Mouse (Mus musculus) urinary bladder, postnatal 10 days (tissue): ENCODE measurements around the gene Id3.

ENCODE experiments used
- DNase-seq: peaks from one replicate; pipeline ENCODE4 v3.0.0; 2022; ENCODE audit warnings: low spot score

Id3 gene

DNA sequence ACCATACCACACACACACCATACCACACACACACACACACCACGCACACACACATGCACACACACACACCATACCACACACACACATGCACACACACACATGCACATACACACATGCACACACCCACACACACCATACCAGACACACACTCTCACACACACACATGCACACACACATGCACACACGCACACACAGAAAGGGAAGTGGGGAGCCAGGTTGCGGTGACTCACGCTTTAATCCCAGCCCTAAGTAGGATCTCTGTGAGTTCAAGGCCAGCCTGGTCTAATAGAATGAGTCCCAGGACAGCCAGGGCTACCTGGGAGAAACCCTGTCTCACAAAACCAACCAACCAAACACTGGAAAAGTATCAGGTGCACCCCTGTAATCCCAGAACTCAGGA, 18.7 kb upstream of the Id3 start:
- DNase-seq: no peak

DNA sequence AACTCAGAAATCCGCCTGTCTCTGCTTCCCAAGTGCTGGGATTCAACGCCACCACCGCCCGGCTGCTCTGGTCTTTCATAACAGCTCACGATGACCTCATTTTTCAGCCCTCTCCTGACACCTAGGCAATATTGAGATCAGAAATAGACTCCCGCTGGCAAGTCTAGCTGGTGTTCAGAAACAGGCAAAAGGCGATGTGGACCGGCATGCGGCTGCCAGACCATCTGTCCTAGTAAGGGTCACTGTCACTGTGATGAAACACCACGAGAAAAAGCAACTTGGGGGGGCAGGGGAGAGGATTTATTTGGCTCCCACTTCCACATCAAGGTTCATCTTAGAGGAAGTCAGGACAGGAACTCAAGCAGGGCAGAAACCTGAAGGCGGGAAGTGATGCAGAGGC, 17.8 kb upstream of the Id3 start:
- no peak for DNase-seq

DNA sequence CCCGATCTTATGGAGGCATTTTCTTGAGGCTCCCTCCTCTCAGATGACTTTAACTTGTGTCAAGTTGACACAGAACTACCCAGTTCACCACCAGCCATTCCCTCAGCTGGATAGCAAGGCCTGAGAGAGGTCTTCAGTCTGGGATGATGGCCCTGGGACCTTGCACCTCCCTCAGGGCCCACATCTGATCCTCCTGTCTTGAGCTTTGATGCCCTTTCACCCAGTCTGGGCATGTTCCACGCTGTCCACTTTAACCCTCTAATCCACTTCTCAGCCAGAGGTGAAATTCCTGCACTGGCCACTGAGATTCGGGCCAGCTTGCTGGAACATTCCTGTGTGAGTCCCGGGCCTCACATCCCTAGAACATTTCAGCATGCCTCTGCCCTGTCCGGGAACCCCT, 17.3 kb upstream of the Id3 start:
- DNase-seq: no peak

DNA sequence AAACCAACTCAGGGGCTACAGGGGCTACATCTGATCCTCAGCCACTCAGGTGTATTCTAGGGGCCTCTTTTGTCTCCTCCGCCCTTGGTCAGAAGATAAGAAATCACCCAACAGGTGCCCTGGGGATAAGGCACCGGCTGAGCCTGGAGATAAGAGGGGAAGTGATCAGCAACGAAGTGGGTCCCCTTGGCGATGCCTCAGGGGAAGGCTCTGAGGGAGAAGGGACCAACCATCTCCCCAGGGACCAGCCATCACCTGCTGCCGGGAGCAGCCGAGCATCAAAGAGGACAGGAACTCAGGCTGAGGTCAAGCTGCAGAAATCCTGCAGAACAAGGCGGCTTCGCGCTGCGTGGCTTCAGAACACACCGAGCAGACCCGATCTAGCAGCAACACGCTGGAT, 15.6 kb upstream of the Id3 start:
- DNase-seq: no peak

DNA sequence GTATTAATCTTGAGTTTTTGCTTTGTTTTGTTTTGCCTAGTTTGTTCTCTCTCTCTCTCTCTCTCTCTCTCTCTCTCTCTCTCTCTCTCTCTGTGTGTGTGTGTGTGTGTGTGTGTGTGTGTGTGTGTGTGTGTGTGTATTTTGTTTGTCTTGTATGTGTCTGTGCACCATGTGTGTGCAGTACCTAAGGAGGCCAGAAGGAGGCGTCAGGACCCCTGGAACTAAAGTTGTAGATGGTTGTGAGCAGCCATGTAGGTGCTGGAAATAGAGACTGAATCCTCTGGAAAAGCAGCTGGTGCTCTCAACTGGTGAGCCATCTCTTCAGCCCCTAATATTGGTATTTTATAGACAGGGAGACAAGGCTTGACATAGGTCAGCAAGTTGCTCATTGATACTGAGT, 13.5 kb upstream of the Id3 start:
- DNase-seq: no peak

DNA sequence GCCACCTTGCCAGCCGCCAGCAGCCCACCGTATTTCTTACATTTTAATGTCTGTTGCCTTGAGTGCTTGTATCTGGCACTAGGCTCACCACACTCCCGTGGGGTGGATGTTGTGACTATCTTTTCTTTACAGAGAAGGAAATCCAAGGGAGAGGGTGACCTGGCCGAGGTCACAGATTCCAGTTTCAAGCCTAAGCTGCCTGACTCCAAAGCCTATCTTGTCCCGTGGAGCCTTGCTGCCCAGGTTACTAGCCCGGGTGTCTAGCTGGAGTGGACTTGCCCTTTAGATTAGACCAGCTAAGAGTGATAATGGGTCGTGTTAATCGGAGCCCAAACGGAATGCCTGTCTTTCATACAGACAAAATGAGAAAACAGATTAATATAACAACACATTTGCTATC, 9.5 kb upstream of the Id3 start:
- no peak for DNase-seq

DNA sequence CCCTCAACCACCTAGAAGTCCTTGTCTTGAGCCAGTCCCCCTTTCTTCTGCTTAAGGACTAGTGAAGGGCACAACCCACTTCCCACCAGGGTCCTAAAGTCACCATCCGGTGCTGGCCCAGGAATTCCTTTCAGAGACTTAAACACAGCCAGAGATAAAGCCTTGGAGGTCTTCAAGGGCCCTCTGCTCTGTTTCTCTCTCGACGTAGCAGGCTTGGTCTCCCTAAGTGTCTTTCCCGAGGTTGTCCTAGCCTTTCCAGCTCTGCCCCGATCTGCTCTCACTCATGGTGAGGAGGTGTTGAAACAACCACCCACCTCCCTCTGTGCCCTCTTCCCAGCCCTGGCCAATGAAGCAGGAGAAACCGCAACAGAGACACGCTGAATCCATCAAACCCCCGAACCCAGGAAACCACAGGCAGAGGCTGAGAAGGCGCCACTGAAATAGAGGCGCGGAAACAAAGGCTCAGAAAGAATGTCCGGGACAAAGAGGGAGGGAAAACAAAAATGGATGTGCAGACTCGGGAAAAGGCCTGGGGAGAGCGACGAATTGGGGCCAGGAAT, 8.8 kb upstream of the Id3 start:
- no peak for DNase-seq

DNA sequence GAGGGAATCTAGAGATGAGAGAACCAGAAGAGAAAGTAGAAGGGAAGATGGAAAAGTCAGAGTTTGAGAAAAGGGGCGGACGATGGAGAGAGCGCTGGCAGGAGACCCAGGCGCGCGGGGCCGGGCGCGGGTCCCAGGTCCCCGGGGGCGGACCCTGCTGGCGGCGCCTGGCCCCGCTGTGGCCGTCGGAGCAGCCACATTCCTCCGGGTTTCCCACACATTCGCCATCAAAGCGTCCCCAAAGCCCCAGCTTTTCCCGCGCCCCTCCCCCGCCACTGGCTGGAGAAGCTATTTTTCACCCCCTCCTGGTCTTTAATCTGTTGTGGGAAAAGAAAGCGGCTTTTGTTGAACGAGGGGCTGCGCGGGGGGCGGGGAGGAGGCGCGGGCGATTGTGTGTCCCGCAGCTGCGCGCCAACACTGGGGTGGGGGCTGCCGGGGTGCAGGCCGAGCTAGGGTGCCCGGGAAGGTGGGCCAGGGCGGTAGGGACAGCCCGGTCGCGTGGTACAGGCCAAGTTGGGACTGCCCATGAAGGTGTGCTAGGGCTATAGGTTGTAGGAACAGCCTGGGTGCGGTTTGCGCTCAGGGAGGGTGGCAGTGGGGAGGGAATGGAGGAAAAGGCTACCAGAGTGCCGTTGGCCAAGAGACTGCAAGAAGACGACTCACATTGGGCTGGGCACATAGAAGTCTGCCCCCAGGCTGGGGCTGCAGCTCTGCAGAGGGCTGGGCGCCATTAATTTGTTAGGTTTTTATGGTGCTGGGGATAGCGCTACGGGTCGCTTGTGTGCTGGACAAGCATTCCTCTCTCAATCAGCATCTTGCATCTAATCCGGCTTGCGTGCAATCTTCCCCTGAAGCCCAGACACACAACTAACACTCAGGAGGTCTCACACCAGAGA, 8.1 kb upstream of the Id3 start:
- DNase-seq: no peak

DNA sequence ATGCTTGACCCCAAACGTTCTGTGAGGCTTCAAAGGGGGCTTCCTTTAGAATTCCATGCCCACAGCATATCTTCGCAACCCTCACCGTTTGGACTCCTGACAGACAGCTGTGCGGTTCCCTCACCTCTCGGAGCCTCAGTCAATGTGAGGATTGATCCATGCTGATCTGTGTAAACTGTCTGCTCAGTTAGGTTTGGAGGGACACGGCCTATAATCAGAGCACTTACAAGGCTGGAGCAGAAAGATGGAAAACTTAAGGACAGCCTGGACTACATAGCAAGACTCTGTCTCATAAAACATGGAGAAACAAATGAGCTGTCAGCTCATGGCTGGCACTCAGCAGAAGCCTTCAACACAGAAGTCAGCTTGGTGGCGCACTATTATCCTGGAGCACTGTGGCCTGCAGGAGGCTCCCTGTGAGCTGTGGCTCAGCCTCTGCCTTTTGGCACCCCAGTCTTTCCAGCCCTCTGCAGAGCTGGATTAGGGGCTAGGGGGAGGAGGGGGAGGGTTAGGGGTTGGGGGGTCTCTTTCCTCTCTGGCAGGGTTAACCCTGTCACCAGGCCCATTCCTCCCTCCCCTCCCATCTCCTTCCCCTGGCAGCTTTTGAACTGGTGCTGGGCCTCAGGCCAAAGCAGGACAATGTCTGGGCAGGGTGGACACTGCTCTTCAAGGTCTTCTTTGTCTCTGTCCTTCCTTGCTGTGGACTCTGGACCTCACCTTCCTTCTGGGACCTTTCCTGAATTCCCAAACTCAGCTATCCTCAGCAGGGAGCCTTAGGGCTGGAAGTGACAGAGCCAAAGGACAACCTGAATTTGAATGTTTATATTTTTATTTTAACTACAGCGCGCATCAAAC, 7.2 kb upstream of the Id3 start:
- DNase-seq: no peak

DNA sequence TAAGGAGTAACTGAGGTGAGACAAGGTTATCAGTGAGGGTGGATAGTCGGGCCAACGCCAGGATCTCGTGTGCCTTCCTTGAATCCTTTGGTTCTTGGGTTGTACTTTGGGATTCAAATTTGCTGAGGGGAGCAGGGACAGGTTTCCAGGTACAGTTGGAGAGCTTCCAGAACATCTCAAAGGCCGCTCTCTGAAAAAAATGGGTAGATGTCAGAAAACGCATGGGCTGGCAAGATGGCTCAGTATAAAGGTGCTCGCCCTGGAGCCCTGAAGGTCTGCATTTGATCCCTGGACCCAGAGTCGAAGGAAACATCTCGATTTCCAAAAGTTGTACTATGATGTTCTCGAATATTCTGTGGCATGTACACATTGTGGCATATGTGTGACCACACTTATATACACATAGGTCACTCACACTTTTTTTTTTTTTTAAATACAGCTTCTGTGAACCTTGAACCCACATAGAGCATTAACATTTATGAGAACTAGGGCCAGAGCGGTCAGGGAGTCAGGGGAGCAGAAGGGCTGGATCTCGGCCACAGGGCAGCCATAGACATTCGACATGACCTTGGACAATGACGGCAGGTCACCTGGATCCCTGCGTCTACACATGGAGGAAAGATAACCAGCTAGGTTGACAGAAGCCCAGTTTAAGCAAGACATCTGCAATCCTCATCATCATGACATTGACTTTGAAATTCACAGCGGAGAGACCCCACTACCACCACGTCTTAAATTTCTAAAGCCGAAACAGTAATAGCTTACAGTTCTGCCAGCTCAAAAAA, 3.8 kb upstream of the Id3 start:
- DNase-seq: no peak

DNA sequence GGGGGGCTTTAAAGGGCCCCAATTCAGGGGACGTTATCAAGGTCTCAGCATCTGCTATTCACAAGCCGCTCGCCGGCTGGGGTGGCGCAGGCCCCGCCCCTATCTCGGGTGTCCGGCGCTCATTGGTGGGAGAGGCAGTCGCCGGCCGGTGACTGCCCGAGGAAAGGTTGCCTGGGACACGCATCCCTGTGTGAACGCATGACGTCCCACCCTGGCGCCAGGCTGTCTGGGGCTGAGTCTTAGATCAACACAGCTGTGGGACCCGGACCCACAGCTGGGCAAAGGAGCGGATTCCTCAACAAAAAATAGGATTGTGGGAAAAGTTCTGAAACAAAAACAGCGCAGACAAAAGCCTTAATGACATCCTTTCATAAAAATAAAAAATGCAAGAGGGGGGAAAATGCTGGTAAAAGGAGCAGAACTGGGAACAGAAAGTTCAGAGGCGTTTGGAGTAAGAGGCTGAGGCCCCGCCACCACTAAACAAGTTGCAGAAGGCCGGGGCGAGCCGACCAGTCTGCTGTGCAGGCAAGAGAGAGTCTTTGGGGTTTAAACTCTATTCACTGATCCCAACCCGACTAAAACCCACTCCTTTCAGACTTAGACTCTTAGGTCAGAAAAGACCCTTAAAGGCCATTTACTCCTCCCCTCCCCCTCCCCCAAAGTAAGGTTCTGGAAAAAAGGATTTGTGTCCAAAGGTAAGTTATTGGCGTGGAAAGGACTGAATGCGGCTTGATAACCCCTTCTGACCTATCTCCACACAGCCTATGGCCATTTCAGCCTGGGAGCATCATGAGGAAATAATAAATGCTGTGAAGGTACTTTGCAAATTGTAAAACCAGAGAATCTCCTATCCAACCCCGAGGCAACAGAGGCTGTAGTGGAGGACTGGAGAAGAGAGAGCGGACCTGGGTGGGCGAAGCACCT, 2.7 kb upstream of the Id3 start:
- peak; percentile 85 for DNase-seq

DNA sequence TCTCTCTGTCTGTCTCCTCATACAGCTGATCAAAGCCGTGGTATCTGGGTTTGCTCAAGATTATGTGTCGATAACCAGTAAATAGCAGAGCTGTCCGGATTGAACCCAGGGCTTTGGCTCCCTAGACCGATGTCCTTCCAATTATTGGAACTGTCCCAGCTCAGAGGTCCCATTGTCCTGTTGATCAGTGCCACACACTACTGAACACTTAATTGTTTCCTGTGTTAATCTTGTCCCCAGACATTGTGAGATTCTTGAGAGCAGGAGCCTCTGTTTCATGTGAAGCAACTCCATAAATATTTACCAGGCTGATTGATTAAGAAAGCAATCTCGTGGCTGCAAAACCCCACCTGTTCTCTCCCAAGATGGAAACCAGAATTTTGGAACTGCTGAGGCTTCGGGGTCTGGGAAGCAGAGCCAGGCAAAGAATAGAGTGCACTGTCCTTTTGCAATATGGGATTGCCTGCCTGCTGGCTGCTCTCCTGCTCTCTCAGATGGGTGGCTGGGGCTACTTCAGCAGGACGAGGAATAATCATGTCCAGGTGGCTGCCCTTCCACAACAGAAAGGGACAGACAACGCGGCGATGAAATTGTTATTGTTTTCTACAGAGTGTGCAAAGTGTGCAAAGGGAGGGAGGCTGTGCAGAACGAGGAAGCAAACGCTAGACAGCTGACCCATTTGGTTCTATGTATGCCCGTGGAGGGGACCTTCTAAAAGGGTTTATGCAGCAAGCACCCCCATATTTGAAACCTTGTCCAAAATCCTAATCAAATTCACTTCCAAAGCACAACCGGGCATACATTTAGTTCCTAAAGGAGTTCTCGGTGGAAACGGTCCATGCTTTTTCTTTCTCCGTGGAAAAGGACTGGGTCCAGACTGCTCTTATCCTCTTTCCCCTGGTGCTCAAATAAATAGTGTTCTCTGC, 767 bp upstream of the Id3 start:
- no peak for DNase-seq

DNA sequence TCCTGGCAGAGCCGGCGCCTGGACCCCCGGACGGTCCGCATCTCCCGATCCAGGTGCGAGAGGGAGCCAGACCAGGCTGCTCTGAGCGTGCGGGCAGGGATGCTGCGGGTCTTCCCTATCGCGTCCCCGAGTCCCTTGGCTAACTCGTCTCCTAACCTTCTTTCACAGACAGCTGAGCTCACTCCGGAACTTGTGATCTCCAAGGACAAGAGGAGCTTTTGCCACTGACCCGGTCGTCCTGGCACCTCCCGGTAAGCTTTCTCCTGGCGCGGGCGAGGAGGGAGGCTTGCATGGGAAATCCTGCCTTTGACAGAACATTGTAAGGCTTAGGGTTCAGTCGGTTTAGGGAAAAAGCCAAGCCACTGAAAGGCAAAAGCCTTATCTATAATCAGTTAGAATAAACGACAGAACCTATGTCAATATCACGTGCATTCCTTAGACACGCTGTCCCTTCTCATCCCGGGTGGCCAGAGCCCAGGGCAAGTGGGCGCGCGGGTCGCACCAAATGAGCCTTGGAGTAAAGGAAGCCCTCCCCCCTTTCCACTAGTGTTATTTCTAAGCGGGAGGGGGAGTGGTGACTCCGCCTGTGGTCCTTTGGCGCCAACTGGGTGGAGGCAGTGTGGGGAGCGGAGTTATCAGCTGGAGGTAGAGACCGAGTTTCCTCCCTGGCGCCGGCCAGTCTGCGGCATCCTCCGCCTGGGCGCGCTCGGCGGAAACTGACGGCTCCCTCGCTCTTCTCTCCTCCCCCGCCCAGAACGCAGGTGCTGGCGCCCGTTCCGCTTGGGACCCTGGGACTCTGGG, 1.0 kb downstream of the Id3 start:
- DNase-seq: peak; percentile 40

DNA sequence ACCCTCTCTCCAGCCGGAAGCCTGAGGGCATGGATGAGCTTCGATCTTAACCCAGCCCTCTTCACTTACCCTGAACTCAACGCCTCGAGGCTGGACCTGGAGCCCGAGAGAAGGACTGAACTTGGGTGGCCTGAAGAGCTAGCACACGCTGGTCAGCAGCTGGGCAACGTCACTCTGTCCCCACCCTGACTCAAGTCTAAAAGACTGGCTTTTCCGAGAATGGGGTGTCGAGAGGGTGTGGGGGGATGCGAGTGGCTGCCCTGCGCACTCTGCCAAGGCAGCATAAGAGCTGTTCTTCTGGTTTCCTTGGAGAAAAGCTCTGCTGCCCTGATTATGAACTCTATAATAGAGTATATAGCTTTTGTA, 1.6 kb downstream of the Id3 start:
- DNase-seq: no peak

DNA sequence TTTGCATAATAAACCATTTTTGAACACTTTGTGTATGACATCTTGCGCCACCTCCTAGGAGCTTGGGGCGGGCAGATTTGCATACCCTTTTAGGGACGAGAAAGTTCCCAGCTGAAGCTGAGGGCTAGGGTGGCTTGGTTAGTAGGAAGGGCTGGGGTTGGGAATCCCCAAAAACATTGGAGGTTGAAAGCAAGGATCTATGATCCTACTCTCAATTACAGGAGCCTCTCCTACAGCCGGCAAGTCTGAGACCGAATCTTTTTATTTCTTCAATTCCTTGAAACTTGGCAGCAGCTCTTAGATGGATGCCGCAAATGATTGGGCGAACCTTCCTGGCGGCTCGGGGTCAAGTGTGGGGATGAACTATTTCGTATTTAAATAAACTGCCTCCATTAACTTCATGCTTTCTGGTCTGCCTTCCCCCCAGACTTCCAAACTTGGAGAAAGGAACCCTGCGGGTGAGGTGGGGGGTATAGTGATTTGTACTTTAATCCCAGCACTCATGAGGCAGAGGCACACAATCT, 2.1 kb downstream of the Id3 start:
- DNase-seq: no peak

DNA sequence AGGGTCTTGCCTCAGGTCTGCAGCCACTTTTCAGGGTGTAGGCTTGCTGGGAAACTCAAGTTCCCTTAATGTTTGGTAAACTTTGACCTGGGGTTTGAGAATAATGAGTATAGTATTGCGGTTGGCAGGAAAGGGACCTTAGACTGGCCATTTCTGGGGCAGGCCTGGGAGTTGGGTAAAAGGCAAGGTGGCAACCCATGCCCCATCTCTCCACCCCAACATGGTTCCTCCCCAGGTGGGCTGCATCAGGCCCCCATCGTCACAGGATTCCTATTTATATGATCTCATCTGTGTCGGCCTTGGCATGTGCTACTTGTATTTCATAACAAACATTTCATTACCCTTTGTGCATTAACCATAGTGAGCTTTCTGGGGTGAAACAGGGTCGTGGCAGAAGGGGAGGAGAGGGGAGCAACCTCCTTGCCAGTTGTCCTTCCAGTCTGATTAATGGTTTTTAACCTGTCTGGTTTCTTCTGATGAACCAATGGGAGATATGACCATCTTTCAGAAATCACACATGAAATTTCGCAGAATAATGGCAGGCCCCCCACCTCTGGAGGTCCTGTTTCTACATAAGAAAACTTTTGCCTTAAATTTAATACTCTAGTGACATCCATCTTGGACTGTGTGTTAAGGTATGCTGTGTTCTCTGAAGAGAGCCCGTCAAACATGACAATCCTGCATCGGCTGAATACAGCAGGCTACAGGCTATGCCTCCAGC, 2.9 kb downstream of the Id3 start:
- DNase-seq: no peak

DNA sequence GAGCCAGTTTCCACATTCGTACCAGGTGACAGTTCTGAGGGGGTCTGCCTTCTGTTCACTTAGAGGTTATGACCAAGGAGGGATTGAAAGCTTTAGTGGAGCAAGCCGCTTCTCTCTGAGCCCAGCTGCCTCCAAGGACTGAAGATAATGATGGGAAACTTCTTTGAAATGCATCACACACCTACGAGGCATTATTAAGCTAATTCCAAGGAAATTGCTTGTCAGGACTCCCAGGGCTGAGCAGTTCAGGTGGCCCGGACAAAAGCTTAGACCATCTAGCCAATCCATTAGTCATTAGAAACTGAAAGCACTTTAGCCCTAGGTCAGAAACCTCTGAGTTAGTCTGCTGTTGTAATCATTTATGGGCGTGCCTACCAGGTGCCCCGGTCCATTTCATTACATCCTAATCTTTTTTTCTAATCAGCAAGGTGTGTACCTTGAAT, 3.4 kb downstream of the Id3 start:
- DNase-seq: no peak

DNA sequence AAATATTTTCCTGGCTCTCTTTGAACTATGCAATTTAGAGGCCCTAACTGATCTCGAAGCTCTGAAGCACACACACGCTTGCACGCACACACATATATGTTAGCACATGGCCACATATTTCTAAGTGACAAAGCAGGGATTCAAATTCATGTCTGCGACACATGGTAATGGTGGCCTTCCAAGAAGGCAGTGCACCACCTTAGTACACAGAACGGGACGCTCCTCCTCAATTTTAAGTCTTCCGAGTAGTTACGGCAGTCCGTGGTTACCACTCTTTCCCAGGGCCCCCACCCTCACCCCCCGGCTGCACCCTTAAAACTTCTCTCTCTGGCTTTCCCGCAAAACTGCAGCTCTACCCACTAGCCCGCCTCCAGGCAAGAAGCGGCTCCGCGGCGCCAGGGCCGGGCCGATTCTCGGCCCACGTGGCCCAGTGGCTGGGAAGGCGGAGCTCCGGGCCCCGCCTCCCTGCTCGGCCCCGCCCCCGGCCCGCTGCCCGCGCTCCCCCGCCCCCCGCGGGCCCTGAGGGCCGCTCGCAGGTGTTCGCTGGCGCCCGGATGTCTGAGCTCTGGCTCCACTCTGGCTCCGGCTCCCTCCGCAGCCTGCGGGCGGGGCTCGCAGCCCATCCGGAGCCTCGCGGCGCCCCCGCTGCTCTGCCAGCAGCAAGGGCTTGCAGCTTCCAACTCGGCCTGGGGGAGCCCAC, 4.3 kb downstream of the Id3 start:
- DNase-seq: peak; percentile 51
